Mouse (Mus musculus) limb, embryonic 11.5 days (tissue): ENCODE results near the gene Ankzf1. TPM values are rescaled to one million over a fixed set of nuclear protein-coding genes. Genes with fewer than 3 reads are reported as not detected.
A peak's percentile ranks its signal among the peaks of the same experiment; 100 is the strongest.

Experiments used
- ATAC-seq: fragments of 200-750 bp; cut with Nextera tagmentation; 2 replicates; pipeline ENCODE4 v1.8.0; 2017; ENCODE audit warnings: low read depth; ENCODE audit not compliant: insufficient number of reproducible peaks, low FRiP score, low TSS enrichment
- DNase-seq: peaks from one replicate; pipeline ENCODE4 v3.0.0-alpha.2; 2015; ENCODE audit warnings: low spot score
- H3K27ac ChIP-seq: fragments of 300-500 bp; sonication (generic); replicated peaks from 2 replicates; pipeline ENCODE4 v1.5.1; 2014; ENCODE audit warnings: low read depth, mild to moderate bottlenecking, low read length
- H3K27me3 ChIP-seq: fragments of 300-500 bp; sonication (generic); 2 replicates; pipeline ENCODE4 v1.6.1; 2014; ENCODE audit warnings: mild to moderate bottlenecking, low read length, mixed read lengths; ENCODE audit not compliant: control insufficient read depth, insufficient read depth
- H3K36me3 ChIP-seq: fragments of 300-500 bp; sonication (generic); 2 replicates; pipeline ENCODE4 v1.6.1; 2014; ENCODE audit warnings: mild to moderate bottlenecking, low read length, moderate library complexity, mixed read lengths; ENCODE audit not compliant: control insufficient read depth, insufficient read depth
- H3K4me1 ChIP-seq: fragments of 300-500 bp; sonication (generic); 2 replicates; pipeline ENCODE4 v1.6.1; 2014; ENCODE audit warnings: low read length, mixed read lengths; ENCODE audit not compliant: control insufficient read depth, insufficient read depth
- H3K4me2 ChIP-seq: fragments of 300-500 bp; sonication (generic); 2 replicates; pipeline ENCODE4 v1.6.1; 2014; ENCODE audit warnings: low read depth, mild to moderate bottlenecking, moderate library complexity; ENCODE audit not compliant: severe bottlenecking
- H3K4me3 ChIP-seq: fragments of 300-500 bp; sonication (generic); 2 replicates; pipeline ENCODE4 v1.5.1; 2014; ENCODE audit warnings: low read depth, low read length
- H3K9ac ChIP-seq: fragments of 300-500 bp; sonication (generic); 2 replicates; pipeline ENCODE4 v1.6.1; 2014; ENCODE audit warnings: mild to moderate bottlenecking, low read length
- H3K9me3 ChIP-seq: fragments of 300-500 bp; sonication (generic); 2 replicates; pipeline ENCODE4 v1.6.1; 2016; ENCODE audit warnings: low read length; ENCODE audit not compliant: control insufficient read depth
- WGBS: fragments of 180-500 bp; shearing (Covaris S2); extraction: QIAGEN DNeasy Blood & Tissue Kit; methylation state at CpG from one replicate; pipeline ENCODE4 v1.1.7; 2014; 5-methylcytosine and 5-hydroxymethylcytosine counted together
- polyA plus RNA-seq: library from polyadenylated mRNA; unstranded; fragments of >200 nt; fragmentation: Nextera tagmentation; extraction: Ambion mirVana; gene quantifications from 2 replicates; pipeline ENCODE4 v1.2.1, GENCODE M21; 2014

Ankzf1 gene
- polyA plus RNA-seq, 1 experiment from 2014 or later: 17.5 TPM

GRCm38 (mm10) chr1:75181377-75181870 lies 10.5 kb upstream of the Ankzf1 start:
- Histone ChIP-seq H3K27ac (no peak overlapping the region), H3K4me3 (no peak overlapping the region), H3K27me3 (no peaks in the 10 kb centered on the region), H3K4me2 (no peak overlapping the region), H3K4me1 (peaks cover 7% of the 10 kb centered on the region), H3K9me3 (no peaks in the 10 kb centered on the region), H3K36me3 (peaks cover 14% of the 10 kb centered on the region), H3K9ac (no peak overlapping the region)
- no peak for ATAC-seq
- no peak for DNase-seq
- WGBS: 91% methylated on average over 4 of the region's 4 CpGs

GRCm38 (mm10) chr1:75182160-75182559 lies 9.8 kb upstream of the Ankzf1 start:
- ATAC-seq (no peak), DNase-seq (no peak)
- H3K27me3 ChIP-seq: no peaks in the 10 kb centered on the region
- H3K36me3 ChIP-seq: peaks cover 18% of the 10 kb centered on the region
- H3K4me2 ChIP-seq: no peak overlapping the region
- no peak overlapping the region for H3K9ac ChIP-seq
- H3K9me3 ChIP-seq: no peaks in the 10 kb centered on the region
- H3K4me1 ChIP-seq: peaks cover 7% of the 10 kb centered on the region
- 72% methylated on average over 4 of the region's 4 CpGs for WGBS
- no peak overlapping the region for H3K27ac ChIP-seq
- H3K4me3 ChIP-seq: no peak overlapping the region

GRCm38 (mm10) chr1:75185495-75185894 lies 6.5 kb upstream of the Ankzf1 start:
- no peaks in the 10 kb centered on the region for H3K4me1 ChIP-seq
- no peaks in the 10 kb centered on the region for H3K9me3 ChIP-seq
- no peaks in the 10 kb centered on the region for H3K27me3 ChIP-seq
- WGBS: 86% methylated on average over 11 of the region's 11 CpGs
- peaks cover 19% of the 10 kb centered on the region for H3K36me3 ChIP-seq
- DNase-seq: no peak
- H3K4me2 ChIP-seq: no peak overlapping the region
- H3K27ac ChIP-seq: no peak overlapping the region
- no peak overlapping the region for H3K9ac ChIP-seq
- no peak overlapping the region for H3K4me3 ChIP-seq
- no peak for ATAC-seq

- H3K9me3 ChIP-seq: no peaks in the 10 kb centered on the region
- no peak overlapping the region for H3K27ac ChIP-seq
- H3K27me3 ChIP-seq: no peaks in the 10 kb centered on the region
- H3K4me2 ChIP-seq: no peak overlapping the region
- no peak overlapping the region for H3K9ac ChIP-seq
- DNase-seq: no peak
- H3K36me3 ChIP-seq: peaks cover 19% of the 10 kb centered on the region
- H3K4me3 ChIP-seq: no peak overlapping the region
- ATAC-seq: no peak
- H3K4me1 ChIP-seq: 0 out of 2 replicates have a peak, but pooled peaks cover 2% of the 10 kb centered on the region
Observed at GRCm38 (mm10) chr1:75187126-75187525, 4.8 kb upstream of the Ankzf1 start.

DNA sequence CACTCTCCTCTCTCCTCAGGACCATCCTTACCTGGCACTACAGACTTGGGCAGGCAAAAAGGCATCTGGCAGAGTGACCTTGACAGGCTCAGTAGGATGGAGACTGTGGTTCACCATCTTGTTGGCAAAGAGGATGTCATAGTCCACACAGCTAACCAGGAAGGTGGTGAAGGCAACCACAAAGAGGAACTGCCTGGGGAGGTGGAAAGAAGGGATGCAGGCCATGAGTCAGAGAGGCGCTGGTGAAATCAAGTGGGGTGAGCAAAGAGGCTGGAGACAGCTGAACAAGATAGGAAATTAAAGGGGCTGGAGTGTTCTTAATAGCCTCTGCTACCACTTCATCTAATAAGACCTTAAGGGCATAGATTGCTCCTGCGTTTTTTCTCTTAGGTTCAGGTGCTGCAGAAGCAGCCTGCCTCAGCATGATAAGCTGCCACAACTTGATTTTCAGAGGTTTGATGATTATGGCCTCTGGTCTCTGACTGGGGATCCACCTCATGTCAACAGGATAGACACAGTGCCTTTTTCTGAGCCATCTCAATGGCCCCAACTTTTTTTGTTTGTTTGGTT lies 4.0 kb upstream of the Ankzf1 start:
- H3K9ac ChIP-seq: no peak overlapping the region
- no peak overlapping the region for H3K4me2 ChIP-seq
- 70% methylated on average over 2 of the region's 2 CpGs for WGBS
- no peak overlapping the region for H3K4me3 ChIP-seq
- H3K27me3 ChIP-seq: no peaks in the 10 kb centered on the region
- peaks cover 5% of the 10 kb centered on the region for H3K4me1 ChIP-seq
- DNase-seq (no peak), ATAC-seq (no peak)
- H3K9me3 ChIP-seq: no peaks in the 10 kb centered on the region
- peaks cover 12% of the 10 kb centered on the region for H3K36me3 ChIP-seq
- H3K27ac ChIP-seq: no peak overlapping the region

- no peak overlapping the region for H3K27ac ChIP-seq
- peaks cover 8% of the 10 kb centered on the region for H3K4me1 ChIP-seq
- peaks cover 12% of the 10 kb centered on the region for H3K36me3 ChIP-seq
- DNase-seq (no peak), ATAC-seq (no peak)
- H3K27me3 ChIP-seq: no peaks in the 10 kb centered on the region
- WGBS: 71% methylated on average over 2 of the region's 2 CpGs
- 0 out of 2 replicates have a peak overlapping the region, but pooled peaks have one; percentile 94 for H3K4me2 ChIP-seq
- no peaks in the 10 kb centered on the region for H3K9me3 ChIP-seq
- no peak overlapping the region for H3K9ac ChIP-seq
- no peak overlapping the region for H3K4me3 ChIP-seq
Observed at GRCm38 (mm10) chr1:75190577-75190976, 1.4 kb upstream of the Ankzf1 start.

- DNase-seq (no peak), ATAC-seq (no peak; the same call in none of the 2 replicates)
- WGBS: 47% methylated on average over 5 of the region's 5 CpGs
- peaks cover 7% of the 10 kb centered on the region for H3K36me3 ChIP-seq
- H3K4me1 ChIP-seq: peaks cover 8% of the 10 kb centered on the region
- H3K9me3 ChIP-seq: no peaks in the 10 kb centered on the region
- H3K9ac ChIP-seq: peak overlapping the region; percentile 72
- H3K27me3 ChIP-seq: no peaks in the 10 kb centered on the region
- H3K4me2 ChIP-seq: peak overlapping the region; percentile 94
- H3K27ac ChIP-seq: no peak overlapping the region
- peak overlapping the region; percentile 68 for H3K4me3 ChIP-seq
Observed at GRCm38 (mm10) chr1:75191258-75191621, 711 bp upstream of the Ankzf1 start.

DNA sequence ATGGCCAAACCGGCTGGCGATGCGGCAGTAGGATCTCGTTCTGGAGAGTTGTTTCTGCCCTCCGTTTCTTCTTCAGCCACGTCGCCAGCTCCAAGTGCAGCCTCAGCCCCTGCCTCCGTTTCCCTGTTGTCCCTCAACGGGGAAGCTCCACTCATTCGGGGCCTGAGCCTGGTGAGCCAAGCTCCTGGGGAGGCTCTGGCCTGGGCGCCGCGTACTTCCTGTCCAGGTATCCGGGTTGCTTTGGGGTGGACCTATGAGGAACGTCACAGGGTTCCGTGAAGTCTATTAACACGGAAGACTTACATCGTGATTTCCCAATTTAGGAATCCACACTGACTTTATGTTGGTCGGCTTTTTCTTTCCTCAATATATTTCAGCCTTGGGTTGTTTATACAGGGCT lies 501 bp downstream of the Ankzf1 start:
- Histone ChIP-seq H3K9me3 (no peaks in the 10 kb centered on the region), H3K36me3 (no peaks in the 10 kb centered on the region; the same call in 1 of the 2 replicates), H3K4me1 (peaks cover 8% of the 10 kb centered on the region), H3K4me3 (peak overlapping the region; percentile 68), H3K9ac (peak overlapping the region; percentile 79), H3K27ac (peak overlapping the region; percentile 59), H3K4me2 (peak overlapping the region; percentile 94), H3K27me3 (no peaks in the 10 kb centered on the region)
- WGBS: 0% methylated on average over 19 of the region's 19 CpGs
- DNase-seq: no peak
- ATAC-seq: no peak

DNA sequence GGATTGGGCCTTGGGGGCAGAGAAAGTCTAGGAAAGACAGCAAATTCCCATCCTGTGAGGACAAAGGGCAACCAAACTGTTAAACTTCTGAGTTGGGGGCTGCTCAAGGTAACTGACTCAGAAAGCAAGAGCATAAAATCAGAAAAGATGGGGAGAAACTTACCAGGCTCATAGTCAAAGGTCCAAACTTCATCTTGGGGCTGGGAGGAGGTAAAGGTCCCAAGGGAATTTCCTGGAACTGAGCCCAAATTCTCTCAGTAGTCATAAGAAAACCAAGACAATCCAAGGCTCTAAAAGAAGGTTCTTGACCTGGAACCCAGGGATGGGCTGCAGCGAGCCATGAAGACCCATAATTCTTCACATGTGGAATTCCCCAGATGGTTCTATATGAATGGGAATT lies 9.3 kb downstream of the Ankzf1 start:
- WGBS: 86% methylated on average over 1 of the region's 1 CpGs
- Histone ChIP-seq H3K36me3 (peaks cover 7% of the 10 kb centered on the region; the same call in 1 of the 2 replicates), H3K4me3 (no peak overlapping the region), H3K4me1 (no peaks in the 10 kb centered on the region), H3K9ac (no peak overlapping the region), H3K9me3 (no peaks in the 10 kb centered on the region), H3K27me3 (no peaks in the 10 kb centered on the region), H3K27ac (no peak overlapping the region), H3K4me2 (no peak overlapping the region)
- DNase-seq (no peak), ATAC-seq (no peak)
